Mouse (Mus musculus) cerebellum, adult 2 months (tissue): ENCODE data around the gene Churc1. TPM values are rescaled to one million over a fixed set of nuclear protein-coding genes. Genes with fewer than 3 reads are reported as not detected.

Experiments used
- DNase-seq, 2 experiments: peaks; one replicate each; pipeline ENCODE4 v3.0.0; 2021
- H3K27ac ChIP-seq: fragments of 200-500 bp; 2 replicates; pipeline ENCODE4 v1.5.1; 2012; ENCODE audit warnings: low read length, control low read depth, inconsistent platforms; ENCODE audit not compliant: insufficient read depth
- H3K27me3 ChIP-seq: fragments of 200-500 bp; 2 replicates; pipeline ENCODE4 v1.6.1; 2012; ENCODE audit warnings: inconsistent platforms, mild to moderate bottlenecking, low read length, moderate library complexity; ENCODE audit not compliant: control insufficient read depth, insufficient read depth
- H3K4me1 ChIP-seq: fragments of 200-500 bp; 2 replicates; pipeline ENCODE4 v1.6.1; 2011; ENCODE audit warnings: low read length; ENCODE audit not compliant: control insufficient read depth, insufficient read depth
- H3K4me3 ChIP-seq: fragments of 200-500 bp; replicated peaks from 2 replicates; pipeline ENCODE3; 2011; ENCODE audit warnings: mild to moderate bottlenecking, low read depth, low read length, control low read depth; ENCODE audit not compliant: insufficient read depth
- CTCF ChIP-seq: fragments of 200-500 bp; IDR thresholded peaks from 2 replicates; pipeline ENCODE4 v1.5.1; 2011; ENCODE audit warnings: low read depth, mild to moderate bottlenecking, control low read depth, low read length, moderate library complexity, borderline replicate concordance; ENCODE audit not compliant: insufficient read depth
- POLR2A ChIP-seq: fragments of 200-500 bp; IDR thresholded peaks from 2 replicates; pipeline ENCODE4 v1.6.1; 2011; ENCODE audit warnings: low read length, control low read depth, borderline replicate concordance; ENCODE audit not compliant: insufficient read depth
- WGBS: fragments of 180-500 bp; shearing (Covaris S2); methylation state at CpG from one replicate; pipeline ENCODE4 v1.1.7; 2018; 5-methylcytosine and 5-hydroxymethylcytosine counted together
- polyA plus RNA-seq: library from polyadenylated mRNA; depleted of rRNA; stranded (reverse); fragments of >200 nt; gene quantifications from 2 replicates; pipeline ENCODE4 v1.2.3, GENCODE M21; 2012

The Churc1 gene
- polyA plus RNA-seq, 1 experiment = 86.0 TPM

DNA sequence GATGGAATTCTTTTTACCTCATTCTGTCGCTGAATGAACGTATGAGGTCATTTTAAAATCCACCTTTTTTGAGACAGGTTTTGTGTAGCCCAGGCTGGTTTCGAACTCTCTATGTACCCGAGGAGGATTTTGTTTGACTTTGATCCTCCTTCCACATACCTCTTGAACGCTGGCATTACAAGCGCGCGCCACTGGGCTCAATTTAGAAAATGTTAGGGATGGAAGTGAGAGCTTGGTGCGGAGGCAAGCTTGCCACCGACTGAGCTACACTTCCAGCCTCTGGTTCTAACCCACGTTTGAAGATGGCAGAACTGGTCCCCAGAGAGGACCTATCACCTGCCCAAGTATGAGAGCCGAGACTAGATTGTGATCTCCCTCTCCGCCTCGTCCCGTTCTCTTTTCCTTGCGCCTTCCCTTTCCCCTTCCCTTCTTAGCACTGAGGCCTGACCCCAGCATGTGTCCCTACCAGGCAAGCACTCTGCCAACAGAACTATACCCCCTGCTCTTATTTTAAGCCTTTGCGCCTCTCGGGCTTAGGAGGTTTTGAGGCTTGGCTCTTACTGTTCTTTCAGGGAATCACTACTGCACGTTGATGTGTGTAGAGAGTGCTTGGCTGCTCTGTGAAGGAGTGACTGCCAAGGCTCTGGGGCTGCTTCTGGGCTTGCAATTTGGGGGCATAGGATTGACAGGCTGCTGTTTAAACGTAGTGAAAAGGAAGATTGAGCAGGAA, 728 bp downstream of the Churc1 start:
- H3K4me3 ChIP-seq = peak overlapping the region; percentile 76
- H3K27me3 ChIP-seq = no peaks in the 10 kb centered on the region
- 0 out of 2 replicates have a peak, but pooled peaks cover 3% of the 10 kb centered on the region for H3K4me1 ChIP-seq
- DNase-seq = no peak
- TF ChIP-seq CTCF (no peak), POLR2A (no peak)
- WGBS = 28% methylated on average over 20 of the region's 20 CpGs
- peak overlapping the region; percentile 32; the same call in 1 of the 2 replicates for H3K27ac ChIP-seq

DNA sequence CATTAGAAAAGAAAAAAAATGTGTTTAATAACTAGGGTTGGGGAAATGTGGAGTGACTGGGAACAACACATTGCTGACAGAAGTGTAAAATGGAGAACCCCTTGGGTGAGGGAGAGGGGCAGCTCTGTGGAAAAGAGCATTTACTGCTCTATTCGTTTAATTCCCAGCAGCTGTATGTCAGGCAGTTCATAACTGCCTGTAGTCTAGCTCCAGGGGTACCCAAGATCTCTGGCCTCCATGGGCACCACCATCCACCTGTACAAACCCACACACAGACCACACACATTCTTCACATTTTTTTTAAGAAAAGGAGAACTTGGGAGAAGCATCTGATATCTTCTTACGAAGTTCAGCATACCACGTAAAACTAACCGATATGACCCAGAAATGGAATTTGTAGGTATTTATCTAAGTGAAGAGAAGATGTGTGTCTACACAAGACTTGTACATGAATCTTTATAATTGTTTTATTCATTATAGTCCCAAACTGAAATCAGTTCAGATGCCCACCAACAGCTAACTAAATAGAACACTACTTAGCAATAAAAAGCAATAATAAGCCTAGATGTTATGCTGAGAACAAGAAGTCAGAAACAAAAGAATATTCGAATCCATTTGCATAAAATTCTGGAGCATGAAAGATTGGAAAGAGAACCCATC, 5.6 kb downstream of the Churc1 start:
- DNase-seq = no peak
- TF ChIP-seq CTCF (no peak), POLR2A (no peak)
- no peak overlapping the region for H3K4me3 ChIP-seq
- no peak overlapping the region for H3K27ac ChIP-seq
- H3K4me1 ChIP-seq = 0 out of 2 replicates have a peak, but pooled peaks cover 2% of the 10 kb centered on the region
- H3K27me3 ChIP-seq = no peaks in the 10 kb centered on the region
- 88% methylated on average over 5 of the region's 5 CpGs for WGBS

DNA sequence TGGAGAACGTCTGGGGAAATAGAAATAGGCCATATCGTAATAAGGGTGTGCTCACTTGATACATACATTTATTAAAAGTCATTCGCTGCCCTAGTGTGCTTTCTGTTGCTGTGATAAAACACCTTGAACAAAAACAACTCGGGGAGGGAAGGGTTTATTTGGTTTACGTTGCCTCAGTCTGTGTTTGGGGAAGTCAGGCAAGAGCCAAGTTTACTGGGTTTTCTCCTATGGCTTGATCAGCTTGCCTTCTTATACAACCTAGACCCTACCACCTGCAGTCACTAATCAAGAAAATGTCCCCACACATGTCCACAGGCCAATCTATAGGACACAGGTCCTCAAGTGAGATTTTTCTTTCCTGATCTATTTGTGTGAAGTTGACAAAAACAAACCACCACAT, 6.2 kb downstream of the Churc1 start:
- WGBS = 90% methylated on average over 5 of the region's 5 CpGs
- H3K4me1 ChIP-seq = no peaks in the 10 kb centered on the region
- no peak for DNase-seq
- no peak overlapping the region for H3K27ac ChIP-seq
- TF ChIP-seq POLR2A = no peak
- TF ChIP-seq CTCF = no peak
- no peaks in the 10 kb centered on the region for H3K27me3 ChIP-seq
- no peak overlapping the region for H3K4me3 ChIP-seq

DNA sequence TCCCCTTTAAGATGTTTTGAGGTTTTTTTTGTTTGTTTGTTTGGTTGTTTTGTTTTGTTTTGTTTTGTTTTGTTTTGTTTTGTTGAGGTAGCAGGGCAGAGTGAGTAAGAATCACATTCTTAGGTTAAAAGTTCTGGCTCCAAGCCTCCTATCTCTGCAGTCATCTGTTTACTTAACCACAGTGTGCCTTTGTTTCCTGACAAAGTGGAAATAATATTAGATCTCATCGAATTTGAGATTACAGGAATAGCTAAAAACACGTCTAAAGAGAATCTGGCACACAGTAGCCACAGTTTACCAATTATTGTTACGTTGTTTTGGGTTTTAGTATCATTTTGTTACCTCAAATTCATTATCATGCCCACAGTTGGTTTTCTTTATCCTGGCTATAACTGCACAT, 9.3 kb downstream of the Churc1 start:
- WGBS = 79% methylated on average over 3 of the region's 3 CpGs
- TF ChIP-seq CTCF (no peak), POLR2A (no peak)
- no peaks in the 10 kb centered on the region for H3K4me1 ChIP-seq
- H3K4me3 ChIP-seq = no peak overlapping the region
- H3K27me3 ChIP-seq = no peaks in the 10 kb centered on the region
- no peak overlapping the region for H3K27ac ChIP-seq
- no peak for DNase-seq

DNA sequence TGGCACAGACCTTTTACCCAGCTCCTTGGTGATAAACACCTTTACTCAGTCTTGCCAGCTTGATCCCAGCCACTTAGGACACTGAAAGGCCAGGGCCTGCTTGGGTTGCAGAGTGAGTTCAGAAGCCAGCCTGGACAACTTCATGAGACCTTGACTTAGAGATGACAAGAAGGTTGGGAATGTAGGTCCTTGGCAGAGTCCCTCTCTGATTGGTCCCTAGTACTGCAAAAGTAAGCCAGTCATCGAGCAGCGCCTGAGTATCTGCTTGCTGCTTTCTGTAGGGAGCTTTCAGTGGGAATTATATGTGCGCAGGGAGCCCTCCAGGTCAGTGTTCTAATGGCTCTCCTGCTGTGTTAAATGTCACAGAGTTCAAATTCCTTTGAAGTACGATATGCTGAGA, 9.8 kb downstream of the Churc1 start:
- 70% methylated on average over 4 of the region's 4 CpGs for whole genome bisulfite sequencing
- no peaks in the 10 kb centered on the region for H3K4me1 ChIP-seq
- DNase-seq = no peak
- H3K27me3 ChIP-seq = no peaks in the 10 kb centered on the region
- no peak overlapping the region for H3K4me3 ChIP-seq
- TF ChIP-seq CTCF (no peak), POLR2A (no peak)
- H3K27ac ChIP-seq = no peak overlapping the region

DNA sequence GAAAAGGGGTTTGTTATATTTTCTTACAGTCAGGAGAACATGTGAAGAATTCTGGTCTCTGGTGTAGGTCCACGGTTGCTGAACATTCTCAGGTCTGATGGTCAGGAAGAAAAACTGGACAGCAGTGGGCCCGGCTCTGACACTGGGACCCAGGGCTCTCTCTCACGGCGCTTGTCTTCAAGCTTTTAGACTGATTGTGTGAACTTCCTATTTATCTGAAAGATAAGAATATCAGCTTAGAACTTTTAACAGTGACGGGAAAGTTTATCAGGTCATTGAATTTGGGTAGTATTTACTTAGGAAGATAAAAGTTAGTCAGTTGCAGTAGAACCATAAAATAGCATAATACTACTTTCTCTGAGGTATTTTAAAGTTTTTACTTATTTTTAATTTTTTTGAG, 11.6 kb downstream of the Churc1 start:
- DNase-seq = no peak
- TF ChIP-seq CTCF = no peak
- TF ChIP-seq POLR2A = no peak
- Histone ChIP-seq H3K27ac (no peak overlapping the region), H3K4me1 (no peaks in the 10 kb centered on the region; the same call in 1 of the 2 replicates), H3K4me3 (no peak overlapping the region), H3K27me3 (no peaks in the 10 kb centered on the region)
- 97% methylated on average over 5 of the region's 5 CpGs for WGBS

DNA sequence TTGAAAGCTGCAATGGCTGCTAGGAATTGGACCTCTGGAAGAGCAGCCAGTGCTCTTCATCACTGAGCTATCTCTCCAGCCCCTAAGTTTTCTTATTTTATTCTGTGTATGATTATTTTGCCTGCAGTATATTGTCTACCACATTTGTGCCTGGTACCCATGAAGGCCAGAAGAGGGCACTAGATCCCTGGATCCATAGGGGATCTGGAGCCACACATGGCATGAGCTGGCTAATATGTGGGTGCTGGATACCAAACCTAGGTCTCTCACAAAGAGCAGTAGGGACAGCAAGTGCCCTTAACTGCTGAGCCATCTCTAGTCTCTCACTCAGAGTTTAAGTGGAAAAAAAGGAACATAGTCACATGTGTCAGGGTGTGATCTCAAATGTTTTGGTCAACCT, 12.5 kb downstream of the Churc1 start:
- TF ChIP-seq POLR2A = no peak
- TF ChIP-seq CTCF = no peak
- DNase-seq = no peak
- Histone ChIP-seq H3K27ac (no peak overlapping the region), H3K4me1 (no peaks in the 10 kb centered on the region; the same call in 1 of the 2 replicates), H3K27me3 (no peaks in the 10 kb centered on the region), H3K4me3 (no peak overlapping the region)
